Mouse (Mus musculus) neural tube, embryonic 12.5 days (tissue): ENCODE results near the gene Odf3b. TPM values are rescaled to one million over a fixed set of nuclear protein-coding genes. Genes with fewer than 3 reads are reported as not detected.
A peak's percentile ranks its signal among the peaks of the same experiment; 100 is the strongest.

Experiments
- ATAC-seq: fragments of 200-750 bp; cut with Nextera tagmentation; 2 replicates; pipeline ENCODE4 v1.8.0; 2017; ENCODE audit warnings: low read depth, mild to moderate bottlenecking, moderate TSS enrichment, moderate library complexity; ENCODE audit not compliant: low FRiP score
- H3K27ac ChIP-seq: fragments of 300-500 bp; sonication (generic); 2 replicates; pipeline ENCODE4 v1.5.1; 2016
- H3K27me3 ChIP-seq: fragments of 300-500 bp; sonication (generic); replicated peaks from 2 replicates; pipeline ENCODE4 v1.6.1; 2016; ENCODE audit warnings: mild to moderate bottlenecking
- H3K36me3 ChIP-seq: fragments of 300-500 bp; sonication (generic); 2 replicates; pipeline ENCODE4 v1.6.1; 2016; ENCODE audit warnings: mild to moderate bottlenecking
- H3K4me1 ChIP-seq: fragments of 300-500 bp; sonication (generic); 2 replicates; pipeline ENCODE4 v1.6.1; 2016
- H3K4me2 ChIP-seq: fragments of 300-500 bp; sonication (generic); replicated peaks from 2 replicates; pipeline ENCODE4 v1.6.1; 2016; ENCODE audit warnings: mild to moderate bottlenecking
- H3K4me3 ChIP-seq: fragments of 300-500 bp; sonication (generic); 2 replicates; pipeline ENCODE4 v1.5.1; 2016
- H3K9ac ChIP-seq: fragments of 300-500 bp; sonication (generic); 2 replicates; pipeline ENCODE4 v1.6.1; 2016; ENCODE audit warnings: mild to moderate bottlenecking
- H3K9me3 ChIP-seq: fragments of 300-500 bp; sonication (generic); 2 replicates; pipeline ENCODE4 v1.6.1; 2016; ENCODE audit warnings: mild to moderate bottlenecking
- WGBS: fragments of 180-500 bp; shearing (Covaris S2); methylation state at CpG from one replicate; pipeline ENCODE4 v1.1.7; 2016; 5-methylcytosine and 5-hydroxymethylcytosine counted together
- polyA plus RNA-seq: library from polyadenylated mRNA; unstranded; fragments of >200 nt; fragmentation: Nextera tagmentation; extraction: Ambion mirVana; gene quantifications from 2 replicates; pipeline ENCODE4 v1.2.1, GENCODE M21; 2016

Gene Odf3b
- polyA plus RNA-seq, 1 experiment from 2014 or later, result 0.30 TPM

DNA sequence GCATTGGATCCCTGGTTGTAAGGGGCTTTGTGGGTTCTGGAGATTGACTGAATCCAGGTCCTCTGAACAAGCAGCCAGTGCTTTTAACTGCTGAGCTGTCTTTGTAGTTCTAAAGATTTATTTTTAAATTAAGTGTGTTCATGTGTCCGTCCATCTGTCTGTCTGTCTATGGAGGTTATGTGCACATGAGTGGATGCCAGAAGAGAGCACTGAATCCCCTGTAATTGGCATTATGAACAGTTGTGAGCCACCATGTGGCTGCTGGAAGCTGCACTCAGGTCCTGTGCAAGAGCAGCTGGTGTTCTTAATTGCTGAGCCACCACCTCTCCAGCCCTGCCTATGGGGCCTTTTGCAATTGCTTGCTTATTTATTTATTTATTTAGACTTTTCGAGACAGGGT lies 19.1 kb upstream of the Odf3b start:
- no peak for ATAC-seq
- WGBS, result 79% methylated on average over 2 of the region's 2 CpGs
- H3K27ac ChIP-seq, result no peak overlapping the region
- no peaks in the 10 kb centered on the region for H3K36me3 ChIP-seq
- no peak overlapping the region for H3K9ac ChIP-seq
- H3K27me3 ChIP-seq, result no peaks in the 10 kb centered on the region
- no peaks in the 10 kb centered on the region for H3K9me3 ChIP-seq
- H3K4me1 ChIP-seq, result no peaks in the 10 kb centered on the region
- H3K4me2 ChIP-seq, result no peak overlapping the region
- H3K4me3 ChIP-seq, result no peak overlapping the region

DNA sequence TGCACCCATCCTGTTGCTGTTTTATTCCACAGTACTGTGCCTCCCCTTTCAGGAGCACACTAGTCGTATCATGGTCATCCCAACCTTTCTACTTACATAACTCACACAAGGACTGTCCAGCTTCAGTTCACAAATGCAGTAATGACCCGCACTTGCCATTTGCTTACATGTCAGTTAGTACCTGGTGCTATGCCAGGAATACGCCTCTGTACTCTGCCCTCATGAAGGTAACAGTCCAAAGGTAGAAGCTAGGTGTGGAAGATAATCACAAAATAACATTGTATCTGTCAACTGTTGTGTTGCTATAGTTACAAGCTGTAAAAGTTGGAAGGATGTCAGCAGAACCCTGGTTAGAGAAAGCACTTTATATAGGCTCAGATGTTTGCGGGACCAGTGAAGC lies 17.8 kb upstream of the Odf3b start:
- Histone ChIP-seq H3K9ac (no peak overlapping the region), H3K27me3 (no peaks in the 10 kb centered on the region), H3K4me2 (no peak overlapping the region), H3K36me3 (no peaks in the 10 kb centered on the region), H3K9me3 (no peaks in the 10 kb centered on the region), H3K4me3 (no peak overlapping the region), H3K4me1 (no peaks in the 10 kb centered on the region), H3K27ac (no peak overlapping the region)
- 92% methylated on average over 4 of the region's 4 CpGs for WGBS
- ATAC-seq, result no peak

- Histone ChIP-seq H3K9ac (no peak overlapping the region), H3K27me3 (no peaks in the 10 kb centered on the region; the same call in none of the 2 replicates), H3K36me3 (no peaks in the 10 kb centered on the region), H3K9me3 (no peaks in the 10 kb centered on the region), H3K4me3 (no peak overlapping the region), H3K27ac (no peak overlapping the region), H3K4me2 (no peak overlapping the region), H3K4me1 (no peaks in the 10 kb centered on the region)
- 90% methylated on average over 10 of the region's 10 CpGs for WGBS
- ATAC-seq, result no peak
These were observed 11.0 kb upstream of the Odf3b start for GRCm38 (mm10) chr15:89390081-89390480.

DNA sequence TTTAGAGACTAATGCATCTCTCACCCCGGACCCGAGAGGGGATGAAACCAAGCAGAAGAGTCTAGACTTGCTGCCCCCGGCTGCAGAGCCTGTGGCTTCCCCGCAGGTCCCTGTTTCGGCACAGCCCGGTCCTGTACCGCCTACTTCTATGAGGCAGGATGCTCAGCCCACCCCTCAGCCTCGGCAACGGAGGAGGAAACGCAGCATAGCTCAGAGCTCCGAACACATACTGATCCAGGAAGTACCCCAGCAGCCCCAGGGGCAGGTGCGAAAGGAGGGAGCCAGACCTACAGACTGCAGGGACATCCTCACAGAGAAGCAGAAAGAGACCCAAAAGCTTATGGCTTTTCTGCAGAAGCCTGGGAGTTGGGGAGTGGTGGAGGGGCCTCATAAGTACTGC lies 8.0 kb upstream of the Odf3b start:
- H3K4me2 ChIP-seq, result no peak overlapping the region
- ATAC-seq, result no peak
- no peaks in the 10 kb centered on the region for H3K9me3 ChIP-seq
- H3K27me3 ChIP-seq, result no peaks in the 10 kb centered on the region; the same call in none of the 2 replicates
- H3K9ac ChIP-seq, result no peak overlapping the region
- 44% methylated on average over 12 of the region's 12 CpGs for WGBS
- no peaks in the 10 kb centered on the region for H3K4me1 ChIP-seq
- H3K36me3 ChIP-seq, result no peaks in the 10 kb centered on the region
- H3K27ac ChIP-seq, result no peak overlapping the region
- H3K4me3 ChIP-seq, result no peak overlapping the region

GRCm38 (mm10) chr15:89384617-89385016 lies 5.5 kb upstream of the Odf3b start, which contains the start of gene Klhdc7b:
Klhdc7b (plus strand) TSS chr15:89384917.
- ATAC-seq, result no peak
- H3K4me3 ChIP-seq, result no peak within 1 kb of the TSS
- no peak within 1 kb of the TSS for H3K27ac ChIP-seq
- no peaks in the 10 kb centered on the region for H3K9me3 ChIP-seq
- H3K27me3 ChIP-seq, result peaks cover 7% of the 10 kb centered on the region
- WGBS, result 89% methylated on average over 7 of the region's 7 CpGs
- peaks cover under 1% of the 10 kb centered on the region; the same call in 1 of the 2 replicates for H3K4me1 ChIP-seq
- no peak within 1 kb of the TSS for H3K4me2 ChIP-seq
- no peaks in the 10 kb centered on the region for H3K36me3 ChIP-seq
- H3K9ac ChIP-seq, result no peak within 1 kb of the TSS

DNA sequence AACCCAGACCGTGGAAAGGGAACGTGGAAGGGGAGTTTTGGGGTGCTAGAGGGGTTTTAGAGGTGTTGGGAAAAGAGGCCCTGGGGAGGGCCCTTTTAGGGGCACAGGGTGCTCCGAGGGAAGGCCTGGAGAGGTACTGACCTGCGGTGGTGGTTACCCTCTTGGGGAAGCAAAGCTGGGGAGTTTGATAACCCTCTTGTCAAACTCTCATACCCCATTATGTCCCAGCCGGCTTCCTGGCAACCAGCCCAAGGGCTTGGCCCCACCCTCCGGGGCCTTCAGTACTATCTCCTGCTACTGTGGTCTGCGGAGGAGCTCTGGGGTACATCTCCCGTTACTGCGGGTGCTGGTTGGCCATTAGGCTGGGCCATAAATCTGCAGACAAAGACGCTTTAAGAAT lies 347 bp upstream of the Odf3b start:
- no peak for ATAC-seq
- Histone ChIP-seq H3K36me3 (no peaks in the 10 kb centered on the region), H3K4me1 (peaks cover 14% of the 10 kb centered on the region), H3K4me2 (peak overlapping the region; percentile 63), H3K4me3 (peak overlapping the region; percentile 34), H3K27ac (no peak overlapping the region), H3K9me3 (no peaks in the 10 kb centered on the region), H3K27me3 (peaks cover 46% of the 10 kb centered on the region), H3K9ac (peak overlapping the region; percentile 40; the same call in 1 of the 2 replicates)
- 5% methylated on average over 10 of the region's 10 CpGs for WGBS

DNA sequence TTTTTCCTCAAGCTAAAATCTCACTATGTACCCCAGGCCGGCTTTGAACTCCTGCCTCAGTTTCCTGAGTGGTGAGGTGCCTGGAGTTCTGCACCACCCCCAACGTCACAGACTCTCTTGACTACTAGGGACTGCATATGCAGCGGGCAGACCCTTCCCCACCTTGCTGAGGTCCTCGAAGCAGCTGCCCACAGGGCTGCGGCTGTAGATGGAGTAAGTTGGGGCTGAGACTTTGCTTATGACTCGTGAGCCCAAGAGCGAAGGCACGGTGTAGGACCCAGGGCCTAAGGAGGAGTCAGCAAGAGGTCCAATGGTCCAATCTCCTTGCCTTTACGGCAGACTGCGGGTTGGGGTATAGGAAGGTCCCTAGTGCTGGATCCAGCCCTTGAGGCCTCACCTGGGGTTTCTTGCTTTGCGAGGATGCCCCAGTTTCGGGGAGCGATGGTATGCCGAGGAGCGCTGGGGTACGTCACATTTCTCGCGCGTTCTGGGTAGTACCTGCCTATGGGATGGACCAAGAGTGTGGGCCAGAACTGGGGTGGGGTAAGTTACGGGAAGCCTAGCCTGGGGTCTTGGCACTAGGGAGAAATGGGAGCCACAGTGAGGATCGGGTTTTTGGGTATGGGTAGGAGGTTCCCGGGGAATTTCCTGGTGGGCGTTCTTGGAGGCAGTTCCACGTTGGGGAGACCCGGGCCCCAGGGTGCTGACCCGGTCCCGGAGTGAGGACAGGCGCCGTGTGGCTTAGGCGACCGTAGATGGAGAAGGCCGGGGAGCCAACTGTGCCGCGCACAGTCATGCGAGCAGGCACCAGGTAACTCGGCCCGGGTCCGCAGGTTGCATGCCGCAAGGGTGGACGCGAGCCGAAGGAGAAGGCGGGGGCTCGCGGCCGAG lies 899 bp downstream of the Odf3b start:
- H3K4me3 ChIP-seq, result peak overlapping the region; percentile 34
- 11% methylated on average over 46 of the region's 46 CpGs for WGBS
- H3K27me3 ChIP-seq, result peaks cover 46% of the 10 kb centered on the region
- H3K4me1 ChIP-seq, result peaks cover 15% of the 10 kb centered on the region
- H3K9ac ChIP-seq, result peak overlapping the region; percentile 40; the same call in 1 of the 2 replicates
- no peak overlapping the region for H3K27ac ChIP-seq
- H3K4me2 ChIP-seq, result peak overlapping the region; percentile 63
- ATAC-seq, result no peak
- no peaks in the 10 kb centered on the region for H3K9me3 ChIP-seq
- H3K36me3 ChIP-seq, result no peaks in the 10 kb centered on the region

DNA sequence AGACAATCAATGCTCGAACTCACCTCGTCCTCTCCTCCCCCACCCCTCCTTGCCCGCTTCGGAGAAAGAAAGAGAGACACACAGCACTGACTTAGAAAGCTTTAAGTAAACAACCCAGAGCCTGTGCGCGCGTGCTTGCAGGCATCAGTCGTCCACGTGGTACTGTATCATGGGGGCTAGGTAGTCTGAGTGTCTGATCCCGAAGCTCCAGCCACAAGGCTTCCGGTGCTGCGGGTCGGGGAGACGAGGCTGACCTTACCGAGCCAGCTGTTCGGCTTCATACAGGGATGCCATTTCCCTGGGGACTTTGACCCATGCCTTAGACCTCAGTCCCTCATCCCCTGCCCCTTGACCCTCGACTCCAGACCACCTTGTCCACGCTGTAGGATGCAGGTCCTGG lies 1.7 kb downstream of the Odf3b start:
- H3K9ac ChIP-seq, result no peak overlapping the region; the same call in 1 of the 2 replicates
- no peaks in the 10 kb centered on the region for H3K9me3 ChIP-seq
- 7% methylated on average over 18 of the region's 18 CpGs for whole genome bisulfite sequencing
- no peak for ATAC-seq
- peaks cover 46% of the 10 kb centered on the region for H3K27me3 ChIP-seq
- H3K36me3 ChIP-seq, result peaks cover 3% of the 10 kb centered on the region
- H3K4me1 ChIP-seq, result peaks cover 23% of the 10 kb centered on the region
- no peak overlapping the region for H3K27ac ChIP-seq
- H3K4me2 ChIP-seq, result peak overlapping the region; percentile 10; the same call in 1 of the 2 replicates
- H3K4me3 ChIP-seq, result no peak overlapping the region

DNA sequence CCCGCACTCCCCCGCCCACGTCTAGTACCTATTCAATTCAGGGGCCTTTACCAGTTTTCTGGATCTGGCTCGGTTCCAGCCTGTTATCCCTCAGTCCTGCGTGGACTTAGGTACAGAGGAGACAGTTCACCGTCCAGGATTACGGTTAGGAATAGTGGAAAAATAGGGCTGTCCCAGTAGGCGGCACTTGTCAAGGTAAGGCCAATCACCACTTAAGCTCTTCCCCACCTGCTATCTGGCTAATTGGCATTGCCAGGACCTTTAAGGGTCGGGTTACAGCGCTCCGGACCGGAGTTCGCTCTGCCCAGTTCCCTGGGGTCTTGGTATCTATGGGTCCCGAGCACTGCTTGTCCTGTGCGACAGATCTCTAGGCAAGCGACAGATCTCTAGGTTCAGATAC lies 2.1 kb downstream of the Odf3b start, which contains the start of gene Tymp:
Gene Tymp (minus strand): TSS at position 83 of the 400 bp plus-strand sequence.
- Histone ChIP-seq H3K36me3 (peaks cover 7% of the 10 kb centered on the region), H3K27me3 (peaks cover 46% of the 10 kb centered on the region), H3K9me3 (no peaks in the 10 kb centered on the region), H3K9ac (no peak within 1 kb of the TSS; the same call in 1 of the 2 replicates), H3K4me2 (peak within 1 kb of the TSS; percentile 10; the same call in 1 of the 2 replicates), H3K27ac (no peak within 1 kb of the TSS), H3K4me3 (no peak within 1 kb of the TSS), H3K4me1 (peaks cover 27% of the 10 kb centered on the region)
- no peak for ATAC-seq
- WGBS, result 20% methylated on average over 16 of the region's 16 CpGs

DNA sequence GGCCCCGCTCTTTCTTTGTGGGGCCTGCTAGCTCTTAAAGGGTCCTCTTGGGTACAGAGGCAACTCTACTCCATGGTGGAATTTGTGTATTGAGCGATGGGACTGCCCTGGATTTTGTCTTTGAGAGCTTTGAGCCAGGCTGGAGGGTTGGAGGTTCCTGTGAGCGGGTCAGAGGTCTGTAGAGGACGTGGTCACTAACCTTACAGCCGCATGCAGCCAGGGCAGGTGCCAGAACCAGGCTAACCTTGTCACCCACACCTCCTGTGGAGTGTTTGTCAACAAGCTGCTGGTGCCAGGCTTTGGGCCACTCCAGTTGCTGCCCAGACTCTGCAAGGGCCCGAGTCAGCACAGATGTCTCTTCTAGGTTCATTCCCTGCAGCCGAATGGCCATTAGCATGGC lies 3.0 kb downstream of the Odf3b start:
- Histone ChIP-seq H3K4me1 (peaks cover 27% of the 10 kb centered on the region), H3K4me2 (no peak overlapping the region), H3K27ac (no peak overlapping the region), H3K4me3 (no peak overlapping the region), H3K27me3 (peaks cover 46% of the 10 kb centered on the region), H3K9me3 (no peaks in the 10 kb centered on the region), H3K9ac (no peak overlapping the region), H3K36me3 (peaks cover 16% of the 10 kb centered on the region)
- no peak for ATAC-seq
- WGBS, result 83% methylated on average over 7 of the region's 7 CpGs

- Histone ChIP-seq H3K4me1 (peaks cover 27% of the 10 kb centered on the region), H3K27ac (no peak overlapping the region), H3K4me3 (no peak overlapping the region), H3K36me3 (peaks cover 27% of the 10 kb centered on the region), H3K9me3 (no peaks in the 10 kb centered on the region), H3K27me3 (peaks cover 41% of the 10 kb centered on the region), H3K9ac (no peak overlapping the region), H3K4me2 (no peak overlapping the region)
- 95% methylated on average over 17 of the region's 17 CpGs for WGBS
- ATAC-seq, result no peak
These were observed 4.1 kb downstream of the Odf3b start for GRCm38 (mm10) chr15:89374801-89375534.

DNA sequence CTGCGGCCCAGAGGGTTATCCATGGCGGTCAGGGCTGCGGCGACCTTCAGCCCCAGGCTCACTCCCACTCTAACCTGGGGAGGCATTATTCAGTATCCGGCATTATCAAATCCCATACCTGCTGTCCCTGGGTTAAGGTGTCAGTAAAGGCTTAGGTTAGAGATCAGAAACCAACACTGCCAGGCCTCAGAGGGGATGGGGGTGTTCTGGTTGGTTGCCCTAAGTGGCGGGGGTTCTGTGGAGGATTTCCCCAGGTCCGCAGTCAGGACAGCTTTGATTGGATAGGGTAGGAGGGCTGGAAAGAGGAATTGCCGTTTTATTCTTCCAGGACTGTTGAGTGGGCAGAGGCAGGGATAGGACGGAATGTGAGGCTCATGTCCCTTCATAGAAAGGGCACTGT lies 4.7 kb downstream of the Odf3b start:
- Histone ChIP-seq H3K9ac (peak overlapping the region; percentile 76), H3K36me3 (peaks cover 33% of the 10 kb centered on the region), H3K27me3 (peaks cover 36% of the 10 kb centered on the region), H3K4me1 (peaks cover 23% of the 10 kb centered on the region), H3K4me2 (peak overlapping the region; percentile 82), H3K4me3 (peak overlapping the region; percentile 65), H3K27ac (no peak overlapping the region), H3K9me3 (no peaks in the 10 kb centered on the region)
- WGBS, result 43% methylated on average over 9 of the region's 9 CpGs
- ATAC-seq, result no peak
